Mouse (Mus musculus): ENCODE measurements around the gene Zfp688. TPM values are rescaled to one million over a fixed set of nuclear protein-coding genes. Genes with fewer than 3 reads are reported as not detected.

The Zfp688 gene
- total RNA-seq, 2 experiments from 2014 or later: 12.4 to 14.9 TPM

Other genes starting within 250 kb of the Zfp688 start
- 10 to 100 TPM; 92.1 to 95.7 TPM for gene Cd2bp2, start 226.0 kb downstream of the Zfp688 start, total RNA-seq (2021)
- gene Tbc1d10b, start 213.6 kb downstream of the Zfp688 start, total RNA-seq (2021): 10 to 100 TPM; 97.2 to 99.9 TPM
- gene Mylpf, start 213.2 kb downstream of the Zfp688 start, total RNA-seq (2021): 1 to 10 TPM in 1 of 2 experiments, under 1 TPM in 1; 0.96 to 2.9 TPM
- 10 to 100 TPM; 18.0 to 20.6 TPM for gene Zfp553, start 189.0 kb downstream of the Zfp688 start, total RNA-seq (2021)
- gene Sept1, start 188.9 kb downstream of the Zfp688 start, total RNA-seq (2021): 1 to 10 TPM; 4.0 to 4.2 TPM
- gene Zfp771, start 177.8 kb downstream of the Zfp688 start, total RNA-seq (2021): 10 to 100 TPM; 67.4 to 73.4 TPM
- gene Dctpp1, start 161.4 kb downstream of the Zfp688 start, total RNA-seq (2021): 10 to 100 TPM; 21.7 to 27.7 TPM
- 10 to 100 TPM; 43.0 to 43.8 TPM for gene Sephs2, start 148.0 kb downstream of the Zfp688 start, total RNA-seq (2021)
- gene Itgal, start 125.8 kb downstream of the Zfp688 start, total RNA-seq (2021): under 1 TPM; 0.20 to 0.26 TPM
- 10 to 100 TPM; 11.5 to 11.8 TPM for gene Zfp768, start 76.5 kb downstream of the Zfp688 start, total RNA-seq (2021)
- gene Zfp747, start 46.0 kb downstream of the Zfp688 start, total RNA-seq (2021): 1 to 10 TPM; 6.0 to 6.3 TPM
- gene 9130019O22Rik, start 34.9 kb downstream of the Zfp688 start, total RNA-seq (2021): 1 to 10 TPM; 3.9 to 4.0 TPM
- 1 to 10 TPM; 7.9 to 9.0 TPM for gene E430018J23Rik, start 28.4 kb downstream of the Zfp688 start, total RNA-seq (2021)
- 1 to 10 TPM; 3.7 to 4.0 TPM for gene Zfp764, start 15.2 kb downstream of the Zfp688 start, total RNA-seq (2021)
- gene Zfp689, start 27.1 kb upstream of the Zfp688 start, total RNA-seq (2021): 1 to 10 TPM; 6.6 to 6.7 TPM
- 10 to 100 TPM; 26.4 to 33.9 TPM for gene Prr14, start 37.5 kb upstream of the Zfp688 start, total RNA-seq (2021)
- gene Fbrs, start 57.1 kb upstream of the Zfp688 start, total RNA-seq (2021): 10 to 100 TPM; 50.9 to 65.3 TPM
- 100 to 1,000 TPM in 1 of 2 experiments, 10 to 100 TPM in 1; 88.9 to 125 TPM for gene Srcap, start 89.9 kb upstream of the Zfp688 start, total RNA-seq (2021)
- gene Gm42715, start 97.5 kb upstream of the Zfp688 start, total RNA-seq (2021): 1 to 10 TPM; 6.0 to 9.2 TPM
- gene Tmem265, start 139.3 kb upstream of the Zfp688 start, total RNA-seq (2021): 1 to 10 TPM in 1 of 2 experiments, not detected in 1; 1.8 TPM
- 10 to 100 TPM; 77.2 to 82.3 TPM for gene Phkg2, start 151.3 kb upstream of the Zfp688 start, total RNA-seq (2021)
- 10 to 100 TPM in 1 of 2 experiments, 1 to 10 TPM in 1; 10.0 to 11.1 TPM for gene Ccdc189, start 166.5 kb upstream of the Zfp688 start, total RNA-seq (2021)
- gene Rnf40, start 166.7 kb upstream of the Zfp688 start, total RNA-seq (2021): 10 to 100 TPM; 67.2 to 80.8 TPM
- gene Zfp629, start 193.7 kb upstream of the Zfp688 start, total RNA-seq (2021): 10 to 100 TPM; 21.3 to 23.3 TPM

Measured in layer of hippocampus, postnatal 25 days (tissue).